Mouse (Mus musculus): Measurements from ENCODE around the gene Ear6. TPM values are rescaled to one million over a fixed set of nuclear protein-coding genes. Genes with fewer than 3 reads are reported as not detected.

Gene Ear6
- total RNA-seq, 2 experiments from 2014 or later = not detected

GRCm38 (mm10) chr14:51893094-51893794 is 39.7 kb downstream of the Ear6 start:
- DNase-seq (ENCODE audit: low spot score in 2 of 2) = no peak

DNA sequence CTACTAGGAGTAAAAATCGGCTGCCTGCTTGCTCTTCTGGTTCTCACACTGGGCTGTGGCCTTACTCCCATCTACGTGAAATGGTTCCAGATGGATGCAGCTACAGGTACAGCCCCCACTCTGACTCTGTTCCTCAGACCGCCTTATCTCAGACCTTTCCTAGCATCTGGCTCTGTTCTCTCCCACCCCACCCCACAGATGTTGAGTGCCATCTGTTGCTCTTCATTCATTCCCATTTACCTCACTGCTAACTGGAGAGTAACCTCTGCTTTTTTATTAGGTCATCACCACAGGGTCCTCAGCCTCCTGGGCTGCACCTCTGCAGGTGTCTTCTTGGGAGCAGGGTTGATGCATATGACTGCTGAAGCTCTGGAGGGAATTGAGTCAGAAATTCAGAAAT is 40.3 kb downstream of the Ear6 start:
- DNase-seq (ENCODE audit: low spot score in 2 of 2) = no peak

DNA sequence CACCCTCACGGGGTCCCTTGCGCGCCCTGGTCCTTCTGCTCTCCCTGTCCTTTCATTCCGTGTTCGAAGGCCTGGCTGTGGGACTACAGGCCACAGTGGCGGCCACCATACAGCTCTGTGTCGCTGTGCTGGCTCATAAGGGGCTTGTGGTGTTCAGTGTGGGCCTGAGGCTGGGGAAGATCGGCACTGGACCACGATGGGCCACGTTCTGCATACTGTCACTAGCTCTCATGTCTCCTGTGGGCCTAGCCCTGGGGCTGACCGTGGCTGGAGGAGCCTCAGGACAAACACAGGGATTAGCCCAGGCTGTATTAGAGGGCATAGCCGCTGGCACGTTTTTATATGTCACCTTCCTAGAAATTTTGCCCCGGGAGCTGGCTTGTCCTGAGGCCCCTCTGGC is 41.6 kb downstream of the Ear6 start:
- no peak for DNase-seq (ENCODE audit: low spot score in 2 of 2)

DNA sequence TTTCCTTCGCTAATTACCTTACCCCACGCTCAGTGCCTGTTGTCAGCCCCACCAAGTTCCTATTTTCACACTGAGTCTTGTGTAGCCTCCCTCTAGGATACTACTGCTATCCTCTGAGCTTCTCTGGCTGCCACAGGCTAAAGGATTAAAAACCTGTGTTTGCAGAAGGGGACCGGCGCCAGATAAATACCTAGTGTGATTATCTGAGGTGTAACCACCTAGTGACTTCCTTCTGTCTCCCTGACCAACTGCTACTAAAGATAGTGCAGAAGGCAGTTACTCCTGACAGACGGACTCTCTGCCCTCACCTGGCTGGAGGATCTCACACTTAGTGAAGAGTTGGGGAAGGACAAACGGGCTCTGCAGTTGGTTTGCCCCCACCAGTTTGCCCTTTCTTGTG is 42.5 kb downstream of the Ear6 start:
- no peak for DNase-seq (ENCODE audit: low spot score in 2 of 2)

DNA sequence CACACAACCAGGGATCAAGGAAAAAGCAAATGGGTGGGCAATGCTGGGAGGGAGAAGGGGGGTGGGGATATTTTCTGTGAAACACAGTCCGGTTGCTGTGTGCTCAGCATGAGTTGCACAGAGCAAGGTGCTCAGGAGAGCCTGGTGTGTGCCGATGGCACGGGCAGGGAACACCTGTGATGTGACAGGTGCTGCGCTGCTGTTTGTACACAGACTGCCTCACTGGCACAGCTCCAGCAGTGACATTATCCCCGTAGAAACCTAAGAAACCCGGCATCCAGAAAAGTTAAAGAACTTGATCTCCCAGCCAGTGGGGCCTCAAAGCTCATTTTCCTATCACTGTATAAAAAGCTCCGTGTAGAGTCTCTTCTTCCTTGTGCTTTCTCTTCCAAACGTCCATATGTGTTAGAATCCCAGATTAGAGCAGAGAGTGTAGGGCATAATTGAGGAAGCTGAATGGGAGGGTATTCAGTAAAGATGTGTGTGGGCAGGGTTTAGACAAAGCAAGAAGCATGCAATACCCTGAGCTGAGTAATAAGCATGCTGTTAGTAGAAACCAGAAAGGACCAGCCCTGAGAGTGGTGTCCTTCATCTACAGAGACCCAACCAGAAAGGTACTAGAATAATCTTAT is 43.2 kb downstream of the Ear6 start:
- DNase-seq (ENCODE audit: low spot score in 2 of 2) = no peak

DNA sequence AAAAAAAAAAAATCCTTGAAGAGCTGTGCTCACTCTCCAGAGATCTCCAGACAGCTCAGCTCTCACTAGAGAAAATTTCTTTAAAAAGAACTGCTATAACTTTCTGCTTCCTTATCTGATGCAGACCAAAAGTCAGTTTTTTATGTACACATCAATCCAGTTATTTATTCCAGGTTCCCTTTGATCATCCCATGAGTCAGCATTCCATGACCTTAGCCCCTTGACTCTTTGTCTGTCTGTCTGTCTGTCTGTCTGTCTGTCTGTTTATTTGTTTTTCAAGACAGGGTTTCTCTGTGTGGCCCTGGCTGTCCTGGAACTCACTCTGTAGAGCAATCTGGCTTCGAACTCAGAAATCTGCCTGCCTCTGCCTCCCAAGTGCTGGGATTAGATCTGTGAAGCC is 45.9 kb downstream of the Ear6 start:
- DNase-seq (ENCODE audit: low spot score in 2 of 2) = no peak

- peak; percentile 40 to 73 for DNase-seq (ENCODE audit: low spot score in 2 of 2)
These were observed 49.6 kb downstream of the Ear6 start for GRCm38 (mm10) chr14:51902806-51903710.

- DNase-seq (ENCODE audit: low spot score in 2 of 2) = no peak
These were observed 50.3 kb downstream of the Ear6 start for GRCm38 (mm10) chr14:51903782-51904181.

Small RNAs within 50 kb of the gene (microRNA-seq; reads per million reads assigned to microRNA genes)
- gene Gm27375 = 0 reads per million in 2 experiments

Other genes with a start within 250 kb of the Ear6 start
- gene Gm17078, start 242.4 kb upstream of the Ear6 start, total RNA-seq (2021) = not detected
- gene Gm4181, start 218.0 kb upstream of the Ear6 start, total RNA-seq (2021) = not detected
- not detected for gene Gm17079, start 158.2 kb upstream of the Ear6 start, total RNA-seq (2021)
- gene Gm5800, start 136.5 kb upstream of the Ear6 start, total RNA-seq (2021) = not detected
- gene Ang4, start 80.1 kb upstream of the Ear6 start, total RNA-seq (2021) = not detected
- gene AY358078, start 53.7 kb upstream of the Ear6 start, total RNA-seq (2021) = not detected
- gene Mettl17, start 31.1 kb downstream of the Ear6 start, total RNA-seq (2021) = 10 to 100 TPM; 29.0 to 43.2 TPM
- 1 to 10 TPM; 6.7 to 8.0 TPM for gene Slc39a2, start 39.2 kb downstream of the Ear6 start, total RNA-seq (2021)
- 1,000 to 10,000 TPM in 1 of 2 experiments, 100 to 1,000 TPM in 1; 922 to 1,028 TPM for gene Ndrg2, start 60.5 kb downstream of the Ear6 start, total RNA-seq (2021)
- gene Tppp2, start 64.7 kb downstream of the Ear6 start, total RNA-seq (2021) = not detected
- not detected for gene Rnase13, start 69.1 kb downstream of the Ear6 start, total RNA-seq (2021)
- gene Arhgef40, start 131.0 kb downstream of the Ear6 start, total RNA-seq (2021) = 10 to 100 TPM; 25.8 to 30.0 TPM
- under 1 TPM; 0.63 to 0.92 TPM for gene Tmem253, start 162.0 kb downstream of the Ear6 start, total RNA-seq (2021)
- gene Zfp219, start 167.0 kb downstream of the Ear6 start, total RNA-seq (2021) = 10 to 100 TPM; 42.3 to 44.2 TPM
- gene Olfr221, start 188.8 kb downstream of the Ear6 start, total RNA-seq (2021) = not detected